Mouse (Mus musculus): ENCODE results near the gene Scfd2.

The Scfd2 gene

GRCm38 (mm10) chr5:74311200-74311825 lies 220.2 kb downstream of the Scfd2 start:
- peak; percentile 25 for DNase-seq (ENCODE audit: low spot score)

GRCm38 (mm10) chr5:74310101-74310500 lies 221.5 kb downstream of the Scfd2 start:
- no peak for DNase-seq (ENCODE audit: low spot score)

GRCm38 (mm10) chr5:74307242-74307641 lies 224.3 kb downstream of the Scfd2 start:
- DNase-seq (ENCODE audit: low spot score) = no peak

- no peak for DNase-seq (ENCODE audit: low spot score)
These were observed 225.9 kb downstream of the Scfd2 start for GRCm38 (mm10) chr5:74305533-74306189.

- no peak for DNase-seq (ENCODE audit: low spot score)
These were observed 226.8 kb downstream of the Scfd2 start for GRCm38 (mm10) chr5:74304767-74305166.

- no peak for DNase-seq (ENCODE audit: low spot score)
These were observed 229.2 kb downstream of the Scfd2 start for GRCm38 (mm10) chr5:74302331-74302730.

GRCm38 (mm10) chr5:74301443-74301842 lies 230.1 kb downstream of the Scfd2 start:
- no peak for DNase-seq (ENCODE audit: low spot score)

- DNase-seq (ENCODE audit: low spot score) = no peak
These were observed 230.6 kb downstream of the Scfd2 start for GRCm38 (mm10) chr5:74300931-74301330.

- no peak for DNase-seq (ENCODE audit: low spot score)
These were observed 231.4 kb downstream of the Scfd2 start for GRCm38 (mm10) chr5:74300140-74300539.

GRCm38 (mm10) chr5:74297113-74297512 lies 234.4 kb downstream of the Scfd2 start:
- no peak for DNase-seq (ENCODE audit: low spot score)

GRCm38 (mm10) chr5:74296096-74296495 lies 235.5 kb downstream of the Scfd2 start:
- no peak for DNase-seq (ENCODE audit: low spot score)

GRCm38 (mm10) chr5:74293513-74293912 lies 238.0 kb downstream of the Scfd2 start:
- no peak for DNase-seq (ENCODE audit: low spot score)

- no peak for DNase-seq (ENCODE audit: low spot score)
These were observed 239.5 kb downstream of the Scfd2 start for GRCm38 (mm10) chr5:74292050-74292449.

GRCm38 (mm10) chr5:74291575-74291974 lies 240.0 kb downstream of the Scfd2 start:
- no peak for DNase-seq (ENCODE audit: low spot score)

GRCm38 (mm10) chr5:74289957-74290356 lies 241.6 kb downstream of the Scfd2 start:
- DNase-seq (ENCODE audit: low spot score) = no peak

GRCm38 (mm10) chr5:74288206-74288605 lies 243.4 kb downstream of the Scfd2 start:
- DNase-seq (ENCODE audit: low spot score) = no peak

GRCm38 (mm10) chr5:74286301-74286700 lies 245.3 kb downstream of the Scfd2 start:
- no peak for DNase-seq (ENCODE audit: low spot score)

- DNase-seq (ENCODE audit: low spot score) = no peak
These were observed 245.8 kb downstream of the Scfd2 start for GRCm38 (mm10) chr5:74285764-74286163.

- no peak for DNase-seq (ENCODE audit: low spot score)
These were observed 246.3 kb downstream of the Scfd2 start for GRCm38 (mm10) chr5:74285289-74285688.

GRCm38 (mm10) chr5:74283545-74283944 lies 248.0 kb downstream of the Scfd2 start:
- no peak for DNase-seq (ENCODE audit: low spot score)

GRCm38 (mm10) chr5:74281480-74281879 lies 250.1 kb downstream of the Scfd2 start:
- DNase-seq (ENCODE audit: low spot score) = no peak

- no peak for DNase-seq (ENCODE audit: low spot score)
These were observed 251.9 kb downstream of the Scfd2 start for GRCm38 (mm10) chr5:74279673-74280072.

- no peak for DNase-seq (ENCODE audit: low spot score)
These were observed 253.1 kb downstream of the Scfd2 start for GRCm38 (mm10) chr5:74278428-74278827.

GRCm38 (mm10) chr5:74277712-74278111 lies 253.8 kb downstream of the Scfd2 start:
- DNase-seq (ENCODE audit: low spot score) = peak; percentile 94
